Mouse (Mus musculus) MEL (cell line): ENCODE data around the gene Aldh16a1.

Experiments
- CTCF ChIP-seq, 3 experiments: IDR thresholded peaks in 2 of 3; conservative IDR thresholded peaks in 1 of 3; 2 replicates each; pipeline ENCODE4 v1.5.1; 2011 to 2012; ENCODE audit warnings: low read length in 3 of 3, low read depth in 2 of 3, mild to moderate bottlenecking in 2 of 3, improper control_type of control experiment in 1 of 3, inconsistent platforms in 1 of 3, mixed read lengths in 1 of 3, moderate library complexity in 1 of 3; ENCODE audit not compliant: control insufficient read depth in 1 of 3, insufficient read depth in 1 of 3, poor library complexity in 1 of 3, severe bottlenecking in 1 of 3
- EP300 ChIP-seq, 2 experiments: IDR thresholded peaks; 2 replicates each; pipeline ENCODE4 v1.6.1; 2011; ENCODE audit warnings: improper control_type of control experiment in 2 of 2, low read length in 2 of 2, low read depth in 1 of 2, mild to moderate bottlenecking in 1 of 2
- MAX ChIP-seq: IDR thresholded peaks from 2 replicates; pipeline ENCODE4 v1.6.1; 2011; ENCODE audit warnings: low read length, improper control_type of control experiment
- MXI1 ChIP-seq: IDR thresholded peaks from 2 replicates; pipeline ENCODE4 v1.6.1; 2011; ENCODE audit warnings: mild to moderate bottlenecking, low read depth, low read length, improper control_type of control experiment
- POLR2A ChIP-seq, 2 experiments: IDR thresholded peaks; 2 replicates each; pipeline ENCODE4 v1.6.1; 2011 to 2012; ENCODE audit warnings: low read length in 2 of 2, mild to moderate bottlenecking in 2 of 2, control low read depth in 1 of 2, improper control_type of control experiment in 1 of 2, low read depth in 1 of 2, moderate library complexity in 1 of 2; ENCODE audit not compliant: control insufficient read depth in 1 of 2, insufficient read depth in 1 of 2, poor library complexity in 1 of 2
- POLR2AphosphoS2 ChIP-seq: IDR thresholded peaks from 2 replicates; pipeline ENCODE4 v1.6.1; 2011; ENCODE audit warnings: low read length, improper control_type of control experiment
- RCOR1 ChIP-seq: IDR thresholded peaks from 2 replicates; pipeline ENCODE4 v1.6.1; 2012; ENCODE audit warnings: low read depth, mild to moderate bottlenecking, inconsistent platforms, low read length, improper control_type of control experiment
- SIN3A ChIP-seq: IDR thresholded peaks from 2 replicates; pipeline ENCODE4 v1.6.1; 2012; ENCODE audit warnings: low read length, improper control_type of control experiment, inconsistent platforms
- SMC3 ChIP-seq: IDR thresholded peaks from 2 replicates; pipeline ENCODE4 v1.6.1; 2011; ENCODE audit warnings: low read depth, low read length, improper control_type of control experiment
- TBP ChIP-seq: IDR thresholded peaks from 2 replicates; pipeline ENCODE4 v1.8.0; 2011; ENCODE audit warnings: low read depth, low read length, improper control_type of control experiment
- USF1 ChIP-seq: IDR thresholded peaks from 2 replicates; pipeline ENCODE4 v1.6.1; 2014; ENCODE audit warnings: low read depth, mild to moderate bottlenecking, inconsistent platforms, low read length, improper control_type of control experiment, moderate library complexity
- ZC3H11A ChIP-seq: IDR thresholded peaks from 2 replicates; pipeline ENCODE4 v1.6.1; 2012; ENCODE audit warnings: low read depth, mild to moderate bottlenecking, inconsistent platforms, low read length, improper control_type of control experiment

- TF ChIP-seq CTCF (IDR thresholded peaks at IDR 0.05 in 2 of 3, conservative IDR thresholded peaks at IDR 0.05 in 1 of 3; ENCODE audit: control insufficient read depth in 1 of 3, insufficient read depth in 1 of 3, low read depth in 2 of 3, low read length in 3 of 3, poor library complexity in 1 of 3, severe bottlenecking in 1 of 3): no peak
- no peak for TF ChIP-seq POLR2A (IDR thresholded peaks at IDR 0.05; ENCODE audit: control insufficient read depth in 1 of 2, insufficient read depth in 1 of 2, low read depth in 1 of 2, low read length in 2 of 2, poor library complexity in 1 of 2)
- no peak for TF ChIP-seq ZC3H11A
- no peak for TF ChIP-seq EP300 (IDR thresholded peaks at IDR 0.05; ENCODE audit: low read depth in 1 of 2, low read length in 2 of 2)
- TF ChIP-seq SMC3: no peak
- TF ChIP-seq POLR2AphosphoS2: no peak
- no peak for TF ChIP-seq RCOR1
- TF ChIP-seq TBP: no peak
- no peak for TF ChIP-seq MAX
- no peak for TF ChIP-seq MXI1
- no peak for TF ChIP-seq SIN3A
- TF ChIP-seq USF1: no peak
Observed at GRCm38 (mm10) chr7:45105491-45105890, 48.9 kb downstream of the Aldh16a1 start.
